Mouse (Mus musculus): ENCODE results near the gene Kdsr.
A peak's percentile ranks its signal among the peaks of the same experiment; 100 is the strongest.
"Not testable (repeated sequence)": the region's sequence is repeated elsewhere in the genome, so short reads cannot be mapped to it uniquely, and the experiment has no call there.

The Kdsr gene

GRCm38 (mm10) chr1:106738092-106738491 is 21.4 kb downstream of the Kdsr start:
- DNase-seq: no peak

- no peak for DNase-seq
Observed at GRCm38 (mm10) chr1:106736211-106736610, 23.3 kb downstream of the Kdsr start.

DNA sequence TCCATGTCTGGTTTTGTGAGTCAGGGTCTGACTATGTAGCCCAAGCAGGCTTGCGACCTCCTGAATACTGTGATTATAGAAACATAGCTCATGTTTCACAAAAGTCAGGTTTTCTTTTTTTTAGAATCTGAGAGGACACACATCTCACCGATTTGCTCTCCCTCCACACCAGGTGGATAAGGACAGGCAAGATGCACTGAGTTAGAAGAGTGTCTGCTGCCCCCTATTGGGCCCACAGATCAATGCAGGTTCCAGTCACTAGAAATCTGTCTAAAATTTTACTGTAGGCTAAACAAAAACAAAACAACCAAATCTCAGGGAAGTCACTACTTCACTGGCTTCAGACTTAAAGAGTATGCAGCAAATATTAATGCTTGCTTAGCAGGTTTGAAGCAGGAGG is 23.9 kb downstream of the Kdsr start:
- DNase-seq: peak; percentile 51

GRCm38 (mm10) chr1:106722061-106722460 is 37.5 kb downstream of the Kdsr start:
- DNase-seq: no peak

DNA sequence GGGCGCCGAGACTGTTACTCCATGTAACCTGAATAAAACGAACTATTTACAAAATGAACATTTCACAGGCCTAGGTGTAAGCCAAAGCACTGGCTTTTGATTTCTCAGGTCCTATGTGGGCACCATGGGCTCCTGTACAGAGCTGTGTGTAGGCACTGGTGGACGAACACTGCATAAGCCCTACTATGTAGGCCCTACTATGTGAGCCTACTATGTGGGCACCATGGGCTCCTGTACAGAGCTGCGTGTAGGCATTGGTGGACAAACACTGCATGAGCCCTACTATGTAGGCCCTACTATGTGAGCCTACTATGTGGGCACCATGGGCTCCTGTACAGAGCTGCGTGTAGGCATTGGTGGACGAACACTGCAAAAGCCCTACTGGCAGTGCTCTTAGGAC is 41.8 kb downstream of the Kdsr start:
- not testable (repeated sequence) for DNase-seq

GRCm38 (mm10) chr1:106717071-106717601 is 42.4 kb downstream of the Kdsr start:
- DNase-seq: peak; percentile 33

GRCm38 (mm10) chr1:106716141-106716540 is 43.4 kb downstream of the Kdsr start:
- no peak for DNase-seq

GRCm38 (mm10) chr1:106715111-106716083 is 44.1 kb downstream of the Kdsr start:
- DNase-seq: no peak

DNA sequence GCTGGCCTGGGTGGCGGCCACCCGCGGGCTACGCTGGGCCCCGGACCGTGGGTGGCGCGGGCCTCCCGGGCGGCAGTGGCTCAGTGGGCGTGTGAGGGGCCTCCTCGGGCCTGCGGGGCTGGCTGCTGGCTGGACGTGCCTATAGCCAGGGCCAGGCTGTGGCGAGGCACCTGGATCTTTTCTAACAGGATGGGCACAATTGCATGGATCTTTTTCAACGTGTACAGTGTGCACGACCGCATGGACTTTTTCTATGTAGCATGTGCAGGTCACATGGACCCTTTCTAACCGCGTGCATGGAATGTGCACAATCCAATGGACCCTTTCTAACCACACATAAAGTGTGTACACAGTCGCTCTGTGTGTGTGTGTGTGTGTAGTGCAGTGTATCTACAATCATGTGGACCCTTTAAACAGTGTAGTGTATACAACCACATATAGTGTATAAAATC is 45.0 kb downstream of the Kdsr start:
- peak; percentile 46 for DNase-seq

GRCm38 (mm10) chr1:106713621-106714529 is 45.7 kb downstream of the Kdsr start, which contains the start of gene Bcl2:
Gene Bcl2 (minus strand): TSS chr1:106714274.
- peak; percentile 67 for DNase-seq

GRCm38 (mm10) chr1:106712330-106712729 is 47.2 kb downstream of the Kdsr start:
- peak; percentile 55 for DNase-seq

DNA sequence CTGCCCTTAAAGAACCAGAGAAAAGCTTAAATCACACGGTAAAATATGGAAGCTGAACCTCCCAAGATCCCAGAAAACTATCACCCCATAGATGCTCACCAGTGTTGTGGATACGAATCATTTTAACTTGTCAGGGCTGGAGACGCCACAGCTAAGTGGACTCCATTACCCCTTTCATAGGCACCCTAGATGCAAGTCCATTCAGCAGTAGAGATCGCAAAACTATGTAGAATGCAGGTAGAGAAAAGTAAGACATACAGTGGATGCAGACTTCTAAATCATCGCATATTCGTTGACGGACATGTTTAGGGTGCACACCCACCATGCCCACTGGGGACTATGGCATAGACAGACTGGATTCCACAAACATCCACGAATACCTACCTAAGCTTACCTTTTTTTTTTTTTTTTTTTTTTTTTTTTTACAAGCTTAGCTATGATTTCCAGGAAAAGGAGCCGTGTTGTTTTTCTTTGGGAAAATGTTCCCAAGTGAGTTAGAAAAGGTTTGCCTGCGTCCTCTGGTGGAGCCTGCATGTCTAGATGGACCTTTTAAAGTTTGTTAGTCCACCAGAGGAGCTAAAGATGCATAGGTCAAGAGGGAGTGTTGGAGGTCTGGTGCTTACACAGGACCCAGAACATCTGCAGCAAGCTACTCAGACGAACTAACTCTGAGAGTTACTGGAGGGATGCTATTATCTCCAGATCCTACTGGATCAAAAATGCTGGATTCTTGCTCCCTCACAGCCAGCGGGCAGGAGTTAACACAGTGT is 48.0 kb downstream of the Kdsr start:
- no peak for DNase-seq

- DNase-seq: no peak
Observed at GRCm38 (mm10) chr1:106710202-106710601, 49.3 kb downstream of the Kdsr start.

DNA sequence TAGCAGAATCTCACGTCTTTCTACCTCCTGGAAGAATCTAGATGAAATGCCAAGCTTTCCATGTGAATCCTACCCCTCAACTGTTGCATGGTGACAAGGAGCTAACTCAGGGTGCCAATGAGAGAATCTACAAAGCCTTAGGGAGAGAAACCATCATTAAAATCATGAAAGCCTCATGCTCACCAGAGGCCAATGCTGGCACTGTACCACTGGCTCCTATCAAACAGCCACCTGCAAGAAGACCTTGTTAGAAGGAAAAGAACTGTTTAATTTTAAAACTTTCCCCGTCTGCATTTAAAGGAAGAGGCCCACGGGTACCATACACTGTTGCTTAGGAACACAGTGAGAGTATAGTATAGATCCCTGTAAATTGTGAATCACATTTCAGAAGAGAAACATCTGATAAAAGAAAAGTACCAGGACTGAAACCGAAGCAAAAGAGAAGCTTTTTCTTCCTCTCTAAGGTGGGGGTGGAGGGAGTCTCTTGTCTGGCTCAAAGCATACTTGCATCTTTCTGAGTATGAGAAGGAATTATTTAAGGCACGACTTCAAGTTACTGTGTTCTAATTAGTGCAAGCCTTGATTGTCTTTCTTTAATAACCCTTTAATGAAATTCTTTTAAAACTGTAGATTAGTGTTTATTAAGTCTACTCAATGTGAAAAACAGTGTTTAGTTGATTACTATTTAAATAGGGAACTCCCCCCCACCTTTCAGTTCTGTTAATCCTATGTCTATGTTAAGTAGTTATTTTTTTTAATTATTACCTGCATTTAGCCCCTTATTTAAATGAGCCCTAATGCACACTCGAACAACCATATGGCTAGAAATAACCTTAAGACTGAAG is 52.3 kb downstream of the Kdsr start:
- no peak for DNase-seq

DNA sequence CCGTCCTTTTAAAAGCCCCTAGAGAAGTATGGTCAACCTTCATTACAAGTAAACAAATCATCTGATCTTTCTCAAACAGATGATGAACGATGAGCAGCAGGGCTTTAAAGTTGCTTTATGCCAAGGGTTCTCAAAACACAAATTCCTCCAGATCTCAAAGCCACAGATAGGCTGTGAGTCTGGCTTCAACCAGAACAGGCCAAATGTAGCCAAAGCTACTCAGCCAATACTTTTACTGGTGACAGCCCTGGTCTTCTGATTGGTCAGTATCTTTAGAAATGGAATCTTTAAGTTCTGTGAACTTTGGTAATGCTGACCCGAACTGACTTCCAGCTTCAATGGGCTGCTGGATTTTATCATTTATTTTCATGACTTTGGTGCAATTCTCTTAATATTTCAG is 56.3 kb downstream of the Kdsr start:
- DNase-seq: no peak

DNA sequence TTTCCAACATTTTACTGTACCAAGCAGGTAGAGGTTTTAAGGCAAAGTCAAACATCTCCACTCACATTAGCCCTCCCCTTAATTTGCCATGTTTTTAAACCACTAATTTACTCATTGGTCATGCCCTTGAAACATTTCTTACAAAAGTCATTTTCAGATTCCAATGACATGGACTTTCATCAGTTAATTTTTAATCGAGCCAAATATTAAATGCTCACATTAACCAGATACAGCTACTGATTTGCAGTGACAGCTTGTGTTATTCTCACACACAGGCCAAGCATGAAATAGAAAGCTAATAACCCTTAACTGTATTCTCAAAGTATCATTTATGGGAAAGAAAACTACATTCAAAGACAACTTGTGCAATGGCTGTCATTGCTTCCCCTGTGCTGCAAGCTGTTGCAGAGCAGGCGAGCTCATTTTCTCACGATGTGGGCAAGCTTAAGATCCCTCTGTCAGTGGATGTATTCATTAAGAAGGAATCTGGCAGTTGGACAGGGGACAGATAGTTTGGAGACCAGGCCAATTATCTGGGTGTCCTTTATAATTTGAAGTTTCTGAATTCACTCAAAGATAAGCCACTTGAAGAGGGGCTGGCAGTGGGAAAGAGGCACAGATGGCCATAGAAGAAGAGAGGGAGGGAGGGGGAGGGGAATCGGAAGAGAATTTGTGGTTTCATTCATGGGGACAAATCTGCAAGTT is 56.9 kb downstream of the Kdsr start:
- DNase-seq: no peak

GRCm38 (mm10) chr1:106700520-106701114 is 58.9 kb downstream of the Kdsr start:
- no peak for DNase-seq

- no peak for DNase-seq
Observed at GRCm38 (mm10) chr1:106696472-106696871, 63.1 kb downstream of the Kdsr start.

DNA sequence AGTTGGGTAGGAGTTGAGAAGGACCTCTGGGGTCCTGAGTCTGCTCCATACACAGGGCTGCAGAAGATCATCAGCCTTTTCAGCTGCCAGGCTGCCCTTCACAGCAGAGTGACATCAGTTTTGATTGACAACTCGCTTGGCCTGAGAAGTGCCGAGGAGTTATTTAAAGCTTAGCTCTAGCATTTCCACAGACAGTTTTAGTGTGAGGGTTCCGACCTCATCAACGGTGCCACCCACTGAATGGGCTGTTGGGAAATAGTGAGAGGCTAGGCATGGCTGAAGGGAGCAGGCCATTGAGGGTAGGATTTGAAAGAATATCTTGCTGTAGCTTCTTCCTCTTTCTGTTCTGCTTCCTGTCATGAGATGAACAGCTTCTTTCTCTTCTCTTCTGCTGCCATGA is 63.9 kb downstream of the Kdsr start:
- DNase-seq: no peak

GRCm38 (mm10) chr1:106694316-106694715 is 65.2 kb downstream of the Kdsr start:
- DNase-seq: no peak
